Mouse (Mus musculus): Measurements from ENCODE around the gene Rps6.
"Not testable (repeated sequence)": the region's sequence is repeated elsewhere in the genome, so short reads cannot be mapped to it uniquely, and the experiment has no call there.

Rps6 gene

DNA sequence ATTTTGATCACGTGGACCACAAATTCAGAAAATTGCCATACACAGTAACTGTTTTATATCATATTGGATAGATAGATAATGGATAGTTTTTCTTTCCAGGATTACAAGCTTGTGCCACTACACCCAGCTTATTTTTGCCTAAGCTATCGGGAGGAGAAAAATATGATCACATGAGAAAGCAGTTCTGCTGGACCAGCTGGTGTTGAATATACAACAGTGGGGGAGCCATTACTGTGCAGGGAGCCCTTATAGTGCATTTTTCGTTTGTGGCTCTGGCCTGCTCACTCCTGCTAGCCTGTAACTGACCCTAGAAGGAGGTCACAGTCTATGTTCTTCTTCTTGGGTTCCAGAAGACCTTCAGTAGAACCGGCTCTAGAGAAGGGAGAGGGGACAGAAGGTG, 15.9 kb upstream of the Rps6 start:
- no peak for DNase-seq (ENCODE audit: low read depth, low spot score)
- Histone ChIP-seq H3K36me3 (ENCODE audit: control insufficient read depth, insufficient read depth, low read length, poor library complexity, severe bottlenecking) (no peaks in the 10 kb centered on the region), H3K27me3 (ENCODE audit: control insufficient read depth, insufficient read depth, low read length, poor library complexity, severe bottlenecking) (no peaks in the 10 kb centered on the region)

DNA sequence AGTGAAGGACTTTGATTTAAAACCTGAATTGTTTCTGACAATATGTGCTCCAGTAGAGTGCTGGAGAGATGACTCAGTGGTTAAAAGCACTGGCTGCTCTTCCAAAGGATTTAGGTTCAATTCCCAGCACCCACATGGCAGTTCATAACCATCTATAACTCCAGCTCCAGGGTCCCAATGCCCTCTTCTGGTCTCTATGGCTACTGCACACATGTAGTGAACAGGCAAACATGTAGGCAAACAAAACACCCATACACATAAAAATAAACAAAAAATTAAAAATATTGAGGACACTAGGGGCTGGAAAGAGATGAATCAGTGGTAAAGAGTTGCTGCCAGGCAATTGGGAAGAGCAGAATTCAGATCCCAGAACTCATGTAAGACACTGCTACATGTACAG, 14.8 kb upstream of the Rps6 start:
- no peaks in the 10 kb centered on the region for H3K36me3 ChIP-seq (ENCODE audit: control insufficient read depth, insufficient read depth, low read length, poor library complexity, severe bottlenecking)
- no peaks in the 10 kb centered on the region for H3K27me3 ChIP-seq (ENCODE audit: control insufficient read depth, insufficient read depth, low read length, poor library complexity, severe bottlenecking)
- DNase-seq (ENCODE audit: low read depth, low spot score) = no peak

- H3K36me3 ChIP-seq (ENCODE audit: control insufficient read depth, insufficient read depth, low read length, poor library complexity, severe bottlenecking) = no peaks in the 10 kb centered on the region
- H3K27me3 ChIP-seq (ENCODE audit: control insufficient read depth, insufficient read depth, low read length, poor library complexity, severe bottlenecking) = no peaks in the 10 kb centered on the region
- DNase-seq (ENCODE audit: low read depth, low spot score) = no peak
Measured at GRCm38 (mm10) chr4:86864087-86864486, 6.9 kb upstream of the Rps6 start.

GRCm38 (mm10) chr4:86858070-86858440, 843 bp upstream of the Rps6 start:
- peak; percentile 13 for DNase-seq (ENCODE audit: low read depth, low spot score)
- peaks cover 10% of the 10 kb centered on the region for H3K36me3 ChIP-seq (ENCODE audit: control insufficient read depth, insufficient read depth, low read length, poor library complexity, severe bottlenecking)
- H3K27me3 ChIP-seq (ENCODE audit: control insufficient read depth, insufficient read depth, low read length, poor library complexity, severe bottlenecking) = no peaks in the 10 kb centered on the region

- peaks cover 16% of the 10 kb centered on the region for H3K36me3 ChIP-seq (ENCODE audit: control insufficient read depth, insufficient read depth, low read length, poor library complexity, severe bottlenecking)
- DNase-seq (ENCODE audit: low read depth, low spot score) = peak; percentile 26
- no peaks in the 10 kb centered on the region for H3K27me3 ChIP-seq (ENCODE audit: control insufficient read depth, insufficient read depth, low read length, poor library complexity, severe bottlenecking)
Measured at GRCm38 (mm10) chr4:86856304-86857112, 704 bp downstream of the Rps6 start.

DNA sequence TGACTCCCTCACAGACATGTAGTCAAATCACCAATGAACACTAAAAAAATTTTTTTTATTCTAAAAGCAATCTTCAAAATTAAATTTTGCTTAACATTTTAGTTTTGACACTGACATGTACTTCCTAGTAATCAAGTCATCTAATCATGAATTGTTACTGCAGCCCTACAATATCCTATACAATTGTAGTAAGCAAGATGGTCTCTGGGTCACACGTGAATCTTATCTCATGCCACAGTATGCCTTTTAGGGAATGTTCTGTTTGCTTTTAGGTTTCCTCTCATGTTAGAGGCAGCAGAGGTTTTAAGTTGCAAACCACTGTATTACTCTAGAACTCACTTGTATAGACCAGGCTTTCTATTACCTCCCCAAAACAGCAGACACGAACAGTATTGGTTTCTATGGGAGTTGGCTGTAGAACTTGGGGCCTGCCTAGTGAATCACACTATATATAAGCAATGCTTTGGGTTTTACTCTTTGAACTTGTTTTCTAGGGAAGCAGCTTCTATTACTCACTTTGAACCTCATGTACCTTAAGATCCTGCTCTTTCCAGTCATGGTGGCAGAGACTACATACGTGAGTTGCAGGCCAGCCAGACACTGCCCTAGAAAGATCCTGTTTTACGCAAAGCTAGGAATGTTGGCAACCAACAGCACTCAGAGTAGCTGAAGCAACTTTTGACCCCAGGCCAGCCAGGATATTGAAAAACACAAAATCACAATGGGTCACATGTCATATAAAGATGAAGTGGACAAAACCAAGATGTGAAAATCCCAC, 4.2 kb downstream of the Rps6 start:
- Histone ChIP-seq H3K27me3 (ENCODE audit: control insufficient read depth, insufficient read depth, low read length, poor library complexity, severe bottlenecking) (no peaks in the 10 kb centered on the region), H3K36me3 (ENCODE audit: control insufficient read depth, insufficient read depth, low read length, poor library complexity, severe bottlenecking) (peaks cover 16% of the 10 kb centered on the region)
- DNase-seq (ENCODE audit: low read depth, low spot score) = no peak

DNA sequence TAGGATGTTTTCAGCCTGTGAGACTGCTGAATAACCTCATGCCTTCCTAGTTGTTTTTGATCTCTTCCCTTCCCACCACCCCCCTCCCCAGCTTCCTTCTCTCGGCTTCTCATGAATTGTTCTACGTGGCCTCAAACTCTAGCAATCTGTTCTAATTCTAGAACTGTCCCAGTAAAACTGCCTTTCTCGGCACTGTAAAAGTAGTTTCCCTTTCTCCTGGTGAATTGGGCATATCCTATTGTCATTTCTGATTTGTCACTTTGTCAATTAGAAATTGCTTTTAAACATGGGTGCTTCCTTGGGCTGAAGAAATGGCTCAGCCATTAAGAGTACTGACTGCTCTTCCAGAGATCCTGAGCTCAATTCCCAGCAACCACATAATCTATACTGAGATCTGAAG, 5.2 kb downstream of the Rps6 start:
- no peak for DNase-seq (ENCODE audit: low read depth, low spot score)
- no peaks in the 10 kb centered on the region for H3K27me3 ChIP-seq (ENCODE audit: control insufficient read depth, insufficient read depth, low read length, poor library complexity, severe bottlenecking)
- H3K36me3 ChIP-seq (ENCODE audit: control insufficient read depth, insufficient read depth, low read length, poor library complexity, severe bottlenecking) = peaks cover 17% of the 10 kb centered on the region

GRCm38 (mm10) chr4:86851331-86851730, 5.9 kb downstream of the Rps6 start:
- DNase-seq (ENCODE audit: low read depth, low spot score) = no peak
- peaks cover 18% of the 10 kb centered on the region for H3K36me3 ChIP-seq (ENCODE audit: control insufficient read depth, insufficient read depth, low read length, poor library complexity, severe bottlenecking)
- no peaks in the 10 kb centered on the region for H3K27me3 ChIP-seq (ENCODE audit: control insufficient read depth, insufficient read depth, low read length, poor library complexity, severe bottlenecking)

GRCm38 (mm10) chr4:86847246-86847645, 10.0 kb downstream of the Rps6 start:
- Histone ChIP-seq H3K36me3 (ENCODE audit: control insufficient read depth, insufficient read depth, low read length, poor library complexity, severe bottlenecking) (peaks cover 7% of the 10 kb centered on the region), H3K27me3 (ENCODE audit: control insufficient read depth, insufficient read depth, low read length, poor library complexity, severe bottlenecking) (no peaks in the 10 kb centered on the region)
- DNase-seq (ENCODE audit: low read depth, low spot score) = no peak

GRCm38 (mm10) chr4:86845384-86845783, 11.8 kb downstream of the Rps6 start:
- peaks cover 7% of the 10 kb centered on the region for H3K36me3 ChIP-seq (ENCODE audit: control insufficient read depth, insufficient read depth, low read length, poor library complexity, severe bottlenecking)
- DNase-seq (ENCODE audit: low read depth, low spot score) = no peak
- no peaks in the 10 kb centered on the region for H3K27me3 ChIP-seq (ENCODE audit: control insufficient read depth, insufficient read depth, low read length, poor library complexity, severe bottlenecking)

- H3K27me3 ChIP-seq (ENCODE audit: control insufficient read depth, insufficient read depth, low read length, poor library complexity, severe bottlenecking); DNase-seq (ENCODE audit: low read depth, low spot score): not testable (repeated sequence)
- H3K36me3 ChIP-seq (ENCODE audit: control insufficient read depth, insufficient read depth, low read length, poor library complexity, severe bottlenecking) = peaks cover 11% of the 10 kb centered on the region
Measured at GRCm38 (mm10) chr4:86841141-86841540, 16.1 kb downstream of the Rps6 start.

DNA sequence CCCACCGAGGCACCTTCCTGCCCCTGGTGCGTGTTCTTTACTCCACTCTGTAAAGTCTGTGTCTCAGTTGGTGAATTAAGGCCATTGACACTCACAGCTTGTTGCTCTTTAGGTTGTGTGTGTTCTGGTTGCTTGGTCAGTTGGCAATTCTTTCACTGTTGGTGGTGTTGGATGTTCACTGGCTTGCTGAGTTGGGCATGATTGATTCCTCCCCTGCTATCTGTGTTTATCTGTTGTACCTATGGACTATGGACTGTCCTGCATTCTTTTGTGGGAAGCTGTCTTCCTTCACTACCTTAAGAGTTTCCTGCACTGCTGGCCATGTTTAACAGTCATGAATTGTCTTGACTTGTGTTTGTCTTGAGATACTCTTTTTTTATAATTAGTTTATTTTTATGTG, 25.3 kb downstream of the Rps6 start:
- no peaks in the 10 kb centered on the region for H3K27me3 ChIP-seq (ENCODE audit: control insufficient read depth, insufficient read depth, low read length, poor library complexity, severe bottlenecking)
- no peak for DNase-seq (ENCODE audit: low read depth, low spot score)
- peaks cover 3% of the 10 kb centered on the region; the same call in 1 of the 2 replicates for H3K36me3 ChIP-seq (ENCODE audit: control insufficient read depth, insufficient read depth, low read length, poor library complexity, severe bottlenecking)

- no peaks in the 10 kb centered on the region for H3K27me3 ChIP-seq (ENCODE audit: control insufficient read depth, insufficient read depth, low read length, poor library complexity, severe bottlenecking)
- H3K36me3 ChIP-seq (ENCODE audit: control insufficient read depth, insufficient read depth, low read length, poor library complexity, severe bottlenecking) = peaks cover 4% of the 10 kb centered on the region; the same call in 1 of the 2 replicates
- no peak for DNase-seq (ENCODE audit: low read depth, low spot score)
Measured at GRCm38 (mm10) chr4:86825143-86825542, 32.1 kb downstream of the Rps6 start.

- H3K36me3 ChIP-seq (ENCODE audit: control insufficient read depth, insufficient read depth, low read length, poor library complexity, severe bottlenecking) = peaks cover 3% of the 10 kb centered on the region; the same call in 1 of the 2 replicates
- DNase-seq (ENCODE audit: low read depth, low spot score) = peak; percentile 66
- H3K27me3 ChIP-seq (ENCODE audit: control insufficient read depth, insufficient read depth, low read length, poor library complexity, severe bottlenecking) = no peaks in the 10 kb centered on the region
Measured at GRCm38 (mm10) chr4:86823169-86823568, 34.0 kb downstream of the Rps6 start.

DNA sequence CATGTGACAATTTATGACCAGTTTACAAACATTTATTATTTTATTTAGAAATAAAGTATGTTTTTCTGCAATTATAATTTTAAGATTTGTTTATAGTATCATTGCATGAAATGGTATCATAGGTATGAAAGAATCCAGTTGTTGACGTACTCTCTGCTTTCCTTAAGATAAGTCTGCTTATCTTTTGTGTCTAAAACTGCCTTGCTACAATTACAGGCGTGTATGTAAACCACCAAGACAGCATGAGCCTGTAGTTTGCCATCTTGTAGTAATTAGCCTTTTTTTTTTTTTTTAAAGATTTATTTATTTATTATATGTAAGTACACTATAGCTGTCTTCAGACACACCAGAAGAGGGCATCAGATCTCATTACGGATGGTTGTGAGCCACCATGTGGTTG, 42.4 kb downstream of the Rps6 start:
- DNase-seq (ENCODE audit: low read depth, low spot score) = no peak
- H3K27me3 ChIP-seq (ENCODE audit: control insufficient read depth, insufficient read depth, low read length, poor library complexity, severe bottlenecking) = no peaks in the 10 kb centered on the region
- no peaks in the 10 kb centered on the region for H3K36me3 ChIP-seq (ENCODE audit: control insufficient read depth, insufficient read depth, low read length, poor library complexity, severe bottlenecking)
